20 mouse cellular contexts compared by ENCODE assay signal in the genomic region with DNA sequence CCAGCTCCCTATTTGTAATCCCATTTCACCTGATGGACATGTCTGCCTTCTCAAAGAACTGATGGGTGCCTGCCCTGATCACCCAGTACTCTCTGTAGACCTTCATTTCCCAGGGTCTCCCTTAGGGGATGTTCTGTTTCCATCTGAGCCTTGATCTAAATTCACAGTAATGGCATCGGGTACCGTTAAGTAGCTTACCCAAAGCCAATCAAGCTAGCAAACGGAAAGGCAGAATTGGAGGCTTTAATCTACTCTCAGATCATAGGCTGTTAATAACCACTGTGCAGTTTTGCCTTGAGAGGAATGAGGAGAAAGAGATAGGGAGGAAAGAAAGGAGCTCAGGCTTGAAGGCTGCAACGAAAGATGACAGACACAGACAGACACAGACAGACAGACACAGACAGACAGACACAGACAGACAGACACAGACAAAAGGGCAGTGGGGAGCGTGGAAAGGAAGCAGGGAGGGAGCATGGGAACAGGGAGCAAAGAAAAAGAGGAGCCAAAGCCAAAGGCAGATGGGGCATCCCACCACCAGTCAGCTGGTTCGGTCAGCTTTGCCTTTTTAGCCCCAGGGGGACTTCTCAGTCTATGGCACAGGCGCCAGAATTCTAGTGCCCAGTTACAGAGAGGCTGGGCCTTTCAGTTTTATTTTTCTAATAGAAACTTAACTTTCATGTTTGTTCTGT. TPM values are rescaled to one million over a fixed set of nuclear protein-coding genes. Genes with fewer than 3 reads are reported as not detected.
A peak's percentile ranks its signal among the peaks of the same experiment; 100 is the strongest.
DNase-seq lines count a peak whose midpoint lies in the region; ATAC-seq and TF ChIP-seq lines count a peak whose summit lies in the region.
"Had no signal": no experiment of that assay in that cellular context is flagged by ENCODE, and none has a peak within 500 bp of the region (broad histone marks: within the 10 kb centered on the region; RNA-seq: fewer than 3 reads in every experiment).

No protein-coding gene starts in this region.

- H3K4me1 ChIP-seq in hindbrain, postnatal 0 days (ENCODE audit: insufficient read depth, low read length): no peaks in the 10 kb centered on the region
- no peaks in the 10 kb centered on the region for H3K4me1 ChIP-seq in hindbrain, embryonic 12.5 days
- peaks cover 7% of the 10 kb centered on the region for H3K4me1 ChIP-seq in midbrain, embryonic 13.5 days (replicated peaks)
- peaks cover 5% of the 10 kb centered on the region; the same call in 1 of the 2 replicates for H3K4me1 ChIP-seq in midbrain, embryonic 10.5 days
- H3K4me1 ChIP-seq in small intestine, adult 2 months (ENCODE audit: control insufficient read depth, insufficient read depth, insufficient read length, low read length): peaks cover 24% of the 10 kb centered on the region
- H3K4me1 ChIP-seq: forebrain, embryonic 15.5 days; liver, embryonic 13.5 days; neural tube, embryonic 12.5 days had no signal

- no peak for TF ChIP-seq POLR2A in small intestine, adult 2 months (IDR thresholded peaks at IDR 0.05; ENCODE audit: low read depth, low read length)

- no peak overlapping the region for H3K4me3 ChIP-seq in gastrocnemius, adult 2 months
- H3K4me3 ChIP-seq in hindbrain, postnatal 0 days (ENCODE audit: low read length): no peak overlapping the region
- no peak overlapping the region for H3K4me3 ChIP-seq in hindbrain, embryonic 12.5 days
- H3K4me3 ChIP-seq in midbrain, embryonic 13.5 days (replicated peaks): no peak overlapping the region
- no peak overlapping the region for H3K4me3 ChIP-seq in midbrain, embryonic 10.5 days
- no peak overlapping the region for H3K4me3 ChIP-seq in small intestine, adult 2 months (ENCODE audit: low read depth, low read length)
- H3K4me3 ChIP-seq: embryonic facial prominence, embryonic 10.5 days; forebrain, embryonic 15.5 days; heart, embryonic 12.5 days; hindbrain, embryonic 13.5 days; liver, embryonic 13.5 days; megakaryocyte, embryonic 14.5 days; neural tube, embryonic 12.5 days had no signal

- ATAC-seq in hindbrain, postnatal 0 days: peak; percentile 43; the same call in 1 of the 2 replicates
- ATAC-seq in hindbrain, embryonic 12.5 days (ENCODE audit: low FRiP score): no peak
- ATAC-seq in midbrain, embryonic 13.5 days: no peak
- ATAC-seq: CD4-positive, CD25-positive, alpha-beta regulatory T cell, adult 4 months; forebrain, embryonic 15.5 days; intestine, embryonic 16.5 days had no signal

- H3K9me3 ChIP-seq in hindbrain, postnatal 0 days (ENCODE audit: low read length): no peaks in the 10 kb centered on the region
- H3K9me3 ChIP-seq in hindbrain, embryonic 12.5 days (replicated peaks): no peaks in the 10 kb centered on the region
- no peaks in the 10 kb centered on the region for H3K9me3 ChIP-seq in midbrain, embryonic 13.5 days
- no peaks in the 10 kb centered on the region for H3K9me3 ChIP-seq in midbrain, embryonic 10.5 days (replicated peaks)
- H3K9me3 ChIP-seq: embryonic facial prominence, embryonic 10.5 days; forebrain, embryonic 15.5 days; heart, embryonic 12.5 days; hindbrain, embryonic 13.5 days; liver, embryonic 13.5 days; megakaryocyte, embryonic 14.5 days; neural tube, embryonic 12.5 days had no signal

- no peak for DNase-seq in gastrocnemius, adult 2 months
- no peak for DNase-seq in gastrocnemius, adult 8-10 months (ENCODE audit: low spot score in 2 of 2)
- DNase-seq in hindbrain, postnatal 0 days (ENCODE audit: low spot score): peak; percentile 16
- DNase-seq in midbrain, embryonic 10.5 days (ENCODE audit: low spot score): no peak
- DNase-seq: adrenal gland, postnatal 14 days; cerebellum, adult 8-10 months; liver, embryonic 13.5 days; lung, embryonic 14.5 days; thymus, adult 2 months had no signal

- H3K27ac ChIP-seq in gastrocnemius, adult 2 months: peak overlapping the region; percentile 66
- no peak overlapping the region for H3K27ac ChIP-seq in hindbrain, postnatal 0 days
- H3K27ac ChIP-seq in hindbrain, embryonic 12.5 days: no peak overlapping the region
- H3K27ac ChIP-seq in midbrain, embryonic 13.5 days: peak overlapping the region; percentile 14; the same call in 1 of the 2 replicates
- H3K27ac ChIP-seq in midbrain, embryonic 10.5 days (replicated peaks): no peak overlapping the region
- peak overlapping the region; percentile 73 for H3K27ac ChIP-seq in small intestine, adult 2 months (ENCODE audit: insufficient read depth, low read depth, low read length)
- H3K27ac ChIP-seq: embryonic facial prominence, embryonic 10.5 days; forebrain, embryonic 15.5 days; hindbrain, embryonic 13.5 days; liver, embryonic 13.5 days; neural tube, embryonic 12.5 days had no signal

- H3K27me3 ChIP-seq in hindbrain, postnatal 0 days (ENCODE audit: insufficient read depth, low read length): no peaks in the 10 kb centered on the region
- H3K27me3 ChIP-seq in hindbrain, embryonic 12.5 days: no peaks in the 10 kb centered on the region
- no peaks in the 10 kb centered on the region for H3K27me3 ChIP-seq in midbrain, embryonic 13.5 days
- no peaks in the 10 kb centered on the region for H3K27me3 ChIP-seq in midbrain, embryonic 10.5 days (ENCODE audit: low read depth, poor library complexity, severe bottlenecking)
- no peaks in the 10 kb centered on the region for H3K27me3 ChIP-seq in small intestine, adult 2 months (ENCODE audit: control insufficient read depth, insufficient read depth, low read length)
- H3K27me3 ChIP-seq: forebrain, embryonic 15.5 days; heart, embryonic 12.5 days; hindbrain, embryonic 13.5 days; liver, embryonic 13.5 days; neural tube, embryonic 12.5 days had no signal

- no peak for TF ChIP-seq CTCF in gastrocnemius, adult 2 months (IDR thresholded peaks at IDR 0.05)
- TF ChIP-seq CTCF in hindbrain, postnatal 0 days (IDR thresholded peaks at IDR 0.05; ENCODE audit: low read depth): no peak
- TF ChIP-seq CTCF in small intestine, adult 2 months (IDR thresholded peaks at IDR 0.05; ENCODE audit: extremely low read depth, insufficient read length, insufficient replicate concordance, low read depth, low read length): no peak

- H3K9ac ChIP-seq in hindbrain, postnatal 0 days (replicated peaks; ENCODE audit: low read length): no peak overlapping the region
- no peak overlapping the region for H3K9ac ChIP-seq in hindbrain, embryonic 12.5 days
- no peak overlapping the region for H3K9ac ChIP-seq in midbrain, embryonic 13.5 days (replicated peaks)
- H3K9ac ChIP-seq: forebrain, embryonic 15.5 days; heart, embryonic 12.5 days; hindbrain, embryonic 13.5 days; liver, embryonic 13.5 days; lung, embryonic 14.5 days; neural tube, embryonic 12.5 days had no signal

- no peaks in the 10 kb centered on the region for H3K36me3 ChIP-seq in hindbrain, postnatal 0 days (ENCODE audit: insufficient read depth, low read length)
- no peaks in the 10 kb centered on the region for H3K36me3 ChIP-seq in hindbrain, embryonic 12.5 days
- no peaks in the 10 kb centered on the region for H3K36me3 ChIP-seq in midbrain, embryonic 13.5 days
- H3K36me3 ChIP-seq in midbrain, embryonic 10.5 days: no peaks in the 10 kb centered on the region
- H3K36me3 ChIP-seq in small intestine, adult 2 months (ENCODE audit: control insufficient read depth, insufficient read depth, low read length): no peaks in the 10 kb centered on the region
- H3K36me3 ChIP-seq: embryonic facial prominence, embryonic 10.5 days; forebrain, embryonic 15.5 days; heart, embryonic 12.5 days; hindbrain, embryonic 13.5 days; liver, embryonic 13.5 days; neural tube, embryonic 12.5 days had no signal

- intact Hi-C loops in gastrocnemius, adult 2 months (cut with DNase I): no loop called here

- H3K4me2 ChIP-seq in hindbrain, postnatal 0 days (ENCODE audit: low read depth, low read length): no peak overlapping the region
- H3K4me2 ChIP-seq in hindbrain, embryonic 12.5 days (replicated peaks): no peak overlapping the region
- no peak overlapping the region for H3K4me2 ChIP-seq in midbrain, embryonic 13.5 days (replicated peaks)
- H3K4me2 ChIP-seq: forebrain, embryonic 15.5 days; heart, embryonic 12.5 days; hindbrain, embryonic 13.5 days; liver, embryonic 13.5 days; lung, embryonic 14.5 days; neural tube, embryonic 12.5 days had no signal

- WGBS in hindbrain, postnatal 0 days: 54% methylated on average over 7 of the region's 7 CpGs
- WGBS in hindbrain, embryonic 12.5 days: 72% methylated on average over 7 of the region's 7 CpGs
- 64% methylated on average over 7 of the region's 7 CpGs for WGBS in midbrain, embryonic 13.5 days
- WGBS in midbrain, embryonic 10.5 days: 80% methylated on average over 7 of the region's 7 CpGs
- 46% methylated on average over 7 of the region's 7 CpGs for WGBS in small intestine, adult 2 months

RNA-seq across cellular contexts. Expression of a gene that starts 30.6 kb away (rescaled TPM):
- total RNA-seq in gastrocnemius, adult 2 months (2021): 10 to 100 TPM; 12.0 to 12.1 TPM
- total RNA-seq in gastrocnemius, adult 8-10 months (2022): 10 to 100 TPM; 10.1 to 12.5 (median 10.9) TPM
- total RNA-seq in hindbrain, postnatal 0 days (2014; rRNA removed): 38.1 and 41.2 TPM in 2 replicates
- 46.5 and 47.1 TPM in 2 replicates for polyA plus RNA-seq in hindbrain, postnatal 0 days (2015; fragmentation: Nextera tagmentation; extraction: Ambion mirVana)
- polyA plus RNA-seq in hindbrain, embryonic 12.5 days (2016; fragmentation: Nextera tagmentation; extraction: Ambion mirVana): 102 and 106 TPM in 2 replicates
- 92.6 and 102 TPM in 2 replicates for polyA plus RNA-seq in midbrain, embryonic 13.5 days (2015; fragmentation: Nextera tagmentation; extraction: Ambion mirVana)
- 62.0 and 76.7 TPM in 2 replicates for polyA plus RNA-seq in midbrain, embryonic 10.5 days (2016; fragmentation: Nextera tagmentation; extraction: Ambion mirVana)
- polyA plus RNA-seq in small intestine, adult 2 months (2012; rRNA removed): 35.2 and 113 TPM in 2 replicates

Comparison
In these comparisons a context has a peak if more than half of its experiments do, and no peak if none do; other contexts are left out.
1. H3K27ac ChIP-seq: peak in gastrocnemius, adult 2 months (single experiment), midbrain, embryonic 13.5 days (single experiment) and small intestine, adult 2 months (single experiment); none in hindbrain, postnatal 0 days (single experiment), hindbrain, embryonic 12.5 days (single experiment) and midbrain, embryonic 10.5 days (single experiment).